Mouse (Mus musculus): Measurements from ENCODE around the gene Olfr1370. TPM values are rescaled to one million over a fixed set of nuclear protein-coding genes. Genes with fewer than 3 reads are reported as not detected.

The Olfr1370 gene
- polyA plus RNA-seq (2012; rRNA removed): not detected in 2 replicates

GRCm38 (mm10) chr13:21074847-21075246, at the start of gene Olfr1370:
TSS of gene Olfr1370 (minus strand) at chr13:21074947.

GRCm38 (mm10) chr13:21111183-21111582, 36.4 kb upstream of the Olfr1370 start, which contains the start of gene Olfr1369-ps1:
TSS of gene Olfr1369-ps1 (plus strand) at chr13:21111483.

Other genes starting within 250 kb of the Olfr1370 start
- gene Olfr1369-ps1, start 36.5 kb upstream of the Olfr1370 start, polyA plus RNA-seq (2012; rRNA removed): not detected in 2 replicates
- gene Olfr263, start 54.7 kb upstream of the Olfr1370 start, polyA plus RNA-seq (2012; rRNA removed): not detected in 2 replicates
- gene Olfr1368, start 70.9 kb upstream of the Olfr1370 start, polyA plus RNA-seq (2012; rRNA removed): not detected in 2 replicates
- 34.8 and 38.8 TPM in 2 replicates for gene Trim27, start 104.5 kb upstream of the Olfr1370 start, polyA plus RNA-seq (2012; rRNA removed)
- not detected in 2 replicates for gene Gpx5, start 217.8 kb upstream of the Olfr1370 start, polyA plus RNA-seq (2012; rRNA removed)
- gene Gpx6, start 237.2 kb upstream of the Olfr1370 start, polyA plus RNA-seq (2012; rRNA removed): 0.06 TPM in 1 of 2 replicates, not detected in the other